Mouse (Mus musculus): Measurements from ENCODE around the gene Mrtfa. TPM values are rescaled to one million over a fixed set of nuclear protein-coding genes. Genes with fewer than 3 reads are reported as not detected.

Gene Mrtfa
- polyA plus RNA-seq, 1 experiment from 2014 or later: 30.2 TPM

DNA sequence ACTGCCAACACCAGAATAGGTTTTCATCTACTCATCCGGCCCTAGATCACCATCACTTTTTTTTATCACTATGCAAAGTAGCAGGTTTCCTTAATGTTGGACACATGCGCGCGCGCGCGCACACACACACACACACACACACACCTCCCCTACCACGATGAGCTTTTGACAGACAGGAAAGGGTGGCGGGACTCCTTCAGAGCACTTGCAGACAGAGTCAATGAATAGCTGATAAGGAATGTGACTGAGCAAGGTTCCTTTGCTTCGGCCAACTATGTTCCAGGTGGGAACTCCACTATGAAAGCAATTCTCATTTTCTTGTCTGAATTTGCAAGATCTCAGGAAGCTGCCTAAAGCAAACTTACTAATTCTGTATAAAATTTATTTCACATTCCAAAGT is 22.7 kb downstream of the Mrtfa start:
- no peak for ATAC-seq (ENCODE audit: low FRiP score, low read depth)
- H3K9me3 ChIP-seq: no peaks in the 10 kb centered on the region
- 96% methylated on average over 10 of the region's 10 CpGs for WGBS

GRCm38 (mm10) chr15:81166291-81166690 is 24.3 kb downstream of the Mrtfa start:
- no peaks in the 10 kb centered on the region for H3K27me3 ChIP-seq (replicated peaks)

More for the DNA sequence above, 22.7 kb downstream of the Mrtfa start:
- Histone ChIP-seq H3K4me1 (no peaks in the 10 kb centered on the region), H3K4me2 (replicated peaks) (no peak overlapping the region), H3K27ac (no peak overlapping the region), H3K4me3 (no peak overlapping the region), H3K9ac (no peak overlapping the region), H3K27me3 (replicated peaks) (no peaks in the 10 kb centered on the region), H3K36me3 (no peaks in the 10 kb centered on the region)

GRCm38 (mm10) chr15:81164560-81165310 is 25.8 kb downstream of the Mrtfa start:
- Histone ChIP-seq H3K9me3 (no peaks in the 10 kb centered on the region), H3K4me3 (no peak overlapping the region), H3K36me3 (no peaks in the 10 kb centered on the region), H3K27ac (no peak overlapping the region), H3K4me1 (no peaks in the 10 kb centered on the region), H3K27me3 (replicated peaks) (no peaks in the 10 kb centered on the region), H3K4me2 (replicated peaks) (no peak overlapping the region), H3K9ac (no peak overlapping the region)
- no peak for ATAC-seq (ENCODE audit: low FRiP score, low read depth)
- WGBS: 90% methylated on average over 9 of the region's 9 CpGs

More at GRCm38 (mm10) chr15:81166291-81166690, 24.3 kb downstream of the Mrtfa start:
- Histone ChIP-seq H3K4me3 (no peak overlapping the region), H3K9ac (no peak overlapping the region), H3K4me1 (no peaks in the 10 kb centered on the region), H3K27ac (no peak overlapping the region), H3K9me3 (no peaks in the 10 kb centered on the region), H3K36me3 (no peaks in the 10 kb centered on the region), H3K4me2 (replicated peaks) (no peak overlapping the region)
- WGBS: 96% methylated on average over 5 of the region's 5 CpGs
- no peak for ATAC-seq (ENCODE audit: low FRiP score, low read depth)

DNA sequence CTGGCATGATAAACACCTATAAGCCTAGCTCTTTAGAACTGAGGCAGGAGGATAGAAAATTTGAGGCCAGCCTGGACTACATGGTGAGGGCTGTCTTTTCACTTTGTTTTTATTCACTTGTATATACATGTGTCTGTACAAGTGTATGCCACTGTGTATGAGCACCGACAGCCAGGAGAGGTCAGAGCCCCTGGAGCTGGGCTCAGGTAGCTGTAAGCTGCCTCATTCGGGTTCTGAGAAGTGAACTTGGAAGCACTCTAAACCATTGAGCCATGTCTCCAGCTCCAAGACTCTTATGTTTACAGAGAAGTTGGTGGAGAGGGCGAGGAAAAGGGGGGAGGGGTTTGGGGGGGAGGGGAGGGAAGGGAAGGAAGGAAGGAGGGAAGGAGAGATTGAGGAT is 29.0 kb downstream of the Mrtfa start:
- no peaks in the 10 kb centered on the region for H3K9me3 ChIP-seq
- H3K9ac ChIP-seq: no peak overlapping the region
- no peak overlapping the region for H3K4me2 ChIP-seq (replicated peaks)
- no peak for ATAC-seq (ENCODE audit: low FRiP score, low read depth)
- H3K27me3 ChIP-seq (replicated peaks): no peaks in the 10 kb centered on the region
- no peaks in the 10 kb centered on the region for H3K4me1 ChIP-seq
- H3K27ac ChIP-seq: no peak overlapping the region
- 86% methylated on average over 3 of the region's 3 CpGs for WGBS
- H3K4me3 ChIP-seq: no peak overlapping the region
- no peaks in the 10 kb centered on the region for H3K36me3 ChIP-seq

DNA sequence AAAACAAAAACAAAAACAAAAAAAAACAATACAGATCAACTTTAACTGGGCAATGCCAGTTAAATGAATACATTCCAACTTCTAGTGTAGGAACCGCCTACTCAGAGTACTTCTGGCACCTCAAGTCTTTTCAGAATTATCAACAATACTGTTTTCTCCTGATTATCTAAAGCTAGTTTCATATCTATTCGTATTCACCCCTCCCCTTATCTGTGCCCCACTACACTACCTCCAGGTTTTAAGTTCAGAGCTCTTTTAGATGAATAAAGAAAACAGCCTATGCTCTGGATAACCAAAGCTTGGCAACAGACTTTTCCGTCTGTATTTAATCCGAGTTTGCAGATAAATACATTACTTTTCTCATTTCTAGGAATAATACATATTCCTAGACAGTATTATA is 29.9 kb downstream of the Mrtfa start:
- H3K27me3 ChIP-seq (replicated peaks): no peaks in the 10 kb centered on the region
- H3K9ac ChIP-seq: no peak overlapping the region
- 94% methylated on average over 4 of the region's 4 CpGs for WGBS
- H3K27ac ChIP-seq: no peak overlapping the region
- H3K4me2 ChIP-seq (replicated peaks): no peak overlapping the region
- ATAC-seq (ENCODE audit: low FRiP score, low read depth): no peak
- no peaks in the 10 kb centered on the region for H3K4me1 ChIP-seq
- no peaks in the 10 kb centered on the region for H3K36me3 ChIP-seq
- H3K4me3 ChIP-seq: no peak overlapping the region
- no peaks in the 10 kb centered on the region for H3K9me3 ChIP-seq

DNA sequence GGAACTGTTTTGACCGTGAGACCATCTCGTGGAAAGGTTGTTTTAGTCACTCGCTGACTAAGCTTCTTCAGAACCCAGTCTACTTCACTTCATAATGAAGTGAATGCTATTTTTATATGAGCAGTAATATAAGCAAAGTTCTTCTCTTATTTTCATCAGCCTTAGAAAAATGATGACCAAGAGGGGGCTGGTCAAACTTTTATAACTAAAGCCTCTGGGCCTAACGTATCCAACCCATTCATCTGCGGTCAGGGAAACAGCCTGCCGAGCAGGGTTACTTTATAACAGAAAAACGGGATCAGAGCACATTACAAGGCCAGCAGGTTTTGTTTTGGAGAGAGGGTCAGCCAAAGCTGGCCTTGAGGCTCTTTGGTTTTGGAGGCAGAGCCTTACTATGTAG is 31.3 kb downstream of the Mrtfa start:
- no peaks in the 10 kb centered on the region for H3K9me3 ChIP-seq
- H3K4me2 ChIP-seq (replicated peaks): no peak overlapping the region
- no peaks in the 10 kb centered on the region for H3K27me3 ChIP-seq (replicated peaks)
- WGBS: 86% methylated on average over 7 of the region's 7 CpGs
- no peaks in the 10 kb centered on the region for H3K4me1 ChIP-seq
- no peak overlapping the region for H3K27ac ChIP-seq
- ATAC-seq (ENCODE audit: low FRiP score, low read depth): no peak
- H3K36me3 ChIP-seq: no peaks in the 10 kb centered on the region
- no peak overlapping the region for H3K4me3 ChIP-seq
- no peak overlapping the region for H3K9ac ChIP-seq

GRCm38 (mm10) chr15:81158517-81159120 is 31.9 kb downstream of the Mrtfa start:
- no peak overlapping the region for H3K4me2 ChIP-seq (replicated peaks)
- no peaks in the 10 kb centered on the region for H3K36me3 ChIP-seq
- ATAC-seq (ENCODE audit: low FRiP score, low read depth): no peak
- H3K9me3 ChIP-seq: no peaks in the 10 kb centered on the region
- H3K4me1 ChIP-seq: no peaks in the 10 kb centered on the region
- WGBS: 81% methylated on average over 7 of the region's 7 CpGs
- H3K27ac ChIP-seq: no peak overlapping the region
- no peak overlapping the region for H3K4me3 ChIP-seq
- no peak overlapping the region for H3K9ac ChIP-seq
- no peaks in the 10 kb centered on the region for H3K27me3 ChIP-seq (replicated peaks)

DNA sequence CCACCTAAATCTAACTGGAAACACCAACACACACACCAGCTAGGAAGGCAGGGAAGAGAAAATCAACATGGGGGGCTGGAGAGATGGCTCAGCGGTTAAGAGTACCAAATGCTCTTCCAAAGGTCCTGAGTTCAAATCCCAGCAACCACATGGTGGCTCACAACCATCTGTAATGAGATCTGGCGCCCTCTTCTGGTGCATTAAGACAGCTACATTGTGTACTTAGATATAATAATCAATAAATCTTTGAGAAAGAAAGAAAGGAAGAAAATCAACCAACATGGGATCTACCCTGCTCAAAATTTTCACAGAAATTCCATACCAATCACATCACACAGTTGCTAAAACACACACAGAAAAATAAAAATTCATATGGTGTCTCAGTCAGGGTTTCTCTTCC is 34.1 kb downstream of the Mrtfa start:
- Histone ChIP-seq H3K4me3 (no peak overlapping the region), H3K9me3 (no peaks in the 10 kb centered on the region), H3K4me1 (no peaks in the 10 kb centered on the region), H3K27me3 (replicated peaks) (no peaks in the 10 kb centered on the region), H3K9ac (no peak overlapping the region), H3K36me3 (no peaks in the 10 kb centered on the region), H3K4me2 (replicated peaks) (no peak overlapping the region), H3K27ac (no peak overlapping the region)
- WGBS: 81% methylated on average over 2 of the region's 2 CpGs
- no peak for ATAC-seq (ENCODE audit: low FRiP score, low read depth)

DNA sequence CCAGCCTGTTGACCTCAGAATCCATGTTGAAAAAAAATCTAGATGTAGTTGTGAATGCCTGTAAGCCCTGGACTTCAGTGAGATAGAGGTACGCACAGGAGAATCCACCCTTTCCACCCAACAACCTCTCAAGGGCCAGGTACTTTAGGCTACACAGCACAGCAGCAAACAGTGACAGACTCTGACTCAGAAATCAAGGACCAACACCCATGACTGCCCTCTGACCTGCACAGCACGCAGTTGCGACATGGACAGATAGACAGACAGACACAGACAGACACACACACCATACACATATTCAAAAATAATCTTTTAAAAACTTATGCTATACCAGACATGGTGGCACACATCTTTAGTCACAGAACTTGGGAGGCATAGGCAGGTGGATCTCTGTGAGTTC is 34.7 kb downstream of the Mrtfa start:
- 98% methylated on average over 3 of the region's 3 CpGs for WGBS
- Histone ChIP-seq H3K9ac (no peak overlapping the region), H3K4me2 (replicated peaks) (no peak overlapping the region), H3K9me3 (no peaks in the 10 kb centered on the region), H3K27me3 (replicated peaks) (no peaks in the 10 kb centered on the region), H3K36me3 (no peaks in the 10 kb centered on the region), H3K4me1 (no peaks in the 10 kb centered on the region), H3K27ac (no peak overlapping the region), H3K4me3 (no peak overlapping the region)
- no peak for ATAC-seq (ENCODE audit: low FRiP score, low read depth)

- Histone ChIP-seq H3K4me3 (no peak overlapping the region), H3K27me3 (replicated peaks) (no peaks in the 10 kb centered on the region), H3K4me2 (replicated peaks) (no peak overlapping the region), H3K9ac (no peak overlapping the region), H3K36me3 (no peaks in the 10 kb centered on the region), H3K27ac (no peak overlapping the region), H3K4me1 (no peaks in the 10 kb centered on the region), H3K9me3 (no peaks in the 10 kb centered on the region)
- WGBS: 83% methylated on average over 2 of the region's 2 CpGs
- no peak for ATAC-seq (ENCODE audit: low FRiP score, low read depth)
These were observed 35.5 kb downstream of the Mrtfa start for GRCm38 (mm10) chr15:81154846-81155624.

- Histone ChIP-seq H3K27ac (no peak overlapping the region), H3K4me3 (no peak overlapping the region), H3K36me3 (no peaks in the 10 kb centered on the region), H3K27me3 (replicated peaks) (no peaks in the 10 kb centered on the region), H3K9me3 (no peaks in the 10 kb centered on the region), H3K4me2 (replicated peaks) (no peak overlapping the region), H3K4me1 (peaks cover 5% of the 10 kb centered on the region; the same call in 1 of the 2 replicates), H3K9ac (no peak overlapping the region)
- no peak for ATAC-seq (ENCODE audit: low FRiP score, low read depth)
- WGBS: 84% methylated on average over 11 of the region's 11 CpGs
These were observed 48.5 kb downstream of the Mrtfa start for GRCm38 (mm10) chr15:81141956-81142576.

- Histone ChIP-seq H3K4me3 (no peak overlapping the region), H3K4me2 (replicated peaks) (no peak overlapping the region), H3K27me3 (replicated peaks) (no peaks in the 10 kb centered on the region), H3K27ac (no peak overlapping the region), H3K36me3 (no peaks in the 10 kb centered on the region), H3K9ac (no peak overlapping the region), H3K9me3 (no peaks in the 10 kb centered on the region), H3K4me1 (peaks cover 5% of the 10 kb centered on the region; the same call in 1 of the 2 replicates)
- ATAC-seq (ENCODE audit: low FRiP score, low read depth): no peak
- WGBS: 93% methylated on average over 5 of the region's 5 CpGs
These were observed 50.6 kb downstream of the Mrtfa start for GRCm38 (mm10) chr15:81140004-81140403.
